Mouse (Mus musculus): ENCODE data around the gene D8Ertd738e. TPM values are rescaled to one million over a fixed set of nuclear protein-coding genes. Genes with fewer than 3 reads are reported as not detected.

D8Ertd738e gene
- polyA plus RNA-seq, 1 experiment = 149 TPM

DNA sequence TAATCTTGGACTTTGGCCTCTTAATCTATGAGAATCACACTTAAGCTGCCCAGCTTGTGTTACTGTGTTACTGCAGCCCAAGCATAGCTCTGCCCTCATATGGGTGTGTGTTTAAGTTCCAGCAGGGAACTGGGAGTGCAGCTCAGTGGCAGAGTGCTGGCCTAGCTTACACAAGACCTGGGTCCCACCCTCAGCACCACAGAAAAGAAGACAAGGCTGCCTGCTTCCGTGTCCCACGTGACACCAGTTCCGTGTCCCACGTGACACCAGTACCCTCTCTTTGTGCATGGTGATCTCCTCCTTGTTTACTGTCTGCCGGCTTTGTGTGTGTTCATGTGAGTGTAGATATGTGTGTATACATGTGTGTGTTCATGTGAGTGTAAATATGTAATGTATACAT is 31.4 kb downstream of the D8Ertd738e start:
- TF ChIP-seq POLR2A (IDR thresholded peaks at IDR 0.05; ENCODE audit: borderline replicate concordance, extremely low read depth, low read depth, low read length) (no peak), CTCF (IDR thresholded peaks at IDR 0.05; ENCODE audit: insufficient read depth, low read length) (no peak)
- no peak for DNase-seq
- H3K4me1 ChIP-seq (ENCODE audit: control insufficient read depth, insufficient read depth, low read length) = no peaks in the 10 kb centered on the region
- H3K4me3 ChIP-seq (replicated peaks; ENCODE audit: extremely low read depth, low read depth, low read length) = no peak overlapping the region
- 90% methylated on average over 5 of the region's 5 CpGs for WGBS

DNA sequence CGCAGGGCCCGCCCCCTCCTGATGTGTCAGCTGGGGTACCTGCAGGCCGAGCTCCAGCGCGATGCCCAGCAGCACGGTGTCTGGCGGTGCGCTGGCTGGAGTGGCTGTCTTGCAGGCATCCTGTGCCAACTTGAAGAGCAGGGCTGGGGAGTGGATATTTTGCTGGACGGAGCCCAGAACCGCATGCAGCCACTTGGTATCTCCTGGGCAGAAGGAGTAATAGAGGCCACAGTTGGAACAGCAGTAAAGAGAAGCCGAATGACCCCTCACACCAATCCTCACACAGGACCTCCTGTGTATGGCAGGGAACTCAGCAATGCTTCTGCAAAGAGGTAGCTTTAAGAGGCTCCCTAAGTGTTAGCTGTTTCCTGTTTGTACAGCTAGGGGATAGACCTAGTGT is 32.3 kb downstream of the D8Ertd738e start:
- Histone ChIP-seq H3K4me3 (replicated peaks; ENCODE audit: extremely low read depth, low read depth, low read length) (no peak overlapping the region), H3K4me1 (ENCODE audit: control insufficient read depth, insufficient read depth, low read length) (no peaks in the 10 kb centered on the region)
- 90% methylated on average over 11 of the region's 11 CpGs for whole genome bisulfite sequencing
- no peak for DNase-seq
- TF ChIP-seq POLR2A (IDR thresholded peaks at IDR 0.05; ENCODE audit: borderline replicate concordance, extremely low read depth, low read depth, low read length) (no peak), CTCF (IDR thresholded peaks at IDR 0.05; ENCODE audit: insufficient read depth, low read length) (no peak)

DNA sequence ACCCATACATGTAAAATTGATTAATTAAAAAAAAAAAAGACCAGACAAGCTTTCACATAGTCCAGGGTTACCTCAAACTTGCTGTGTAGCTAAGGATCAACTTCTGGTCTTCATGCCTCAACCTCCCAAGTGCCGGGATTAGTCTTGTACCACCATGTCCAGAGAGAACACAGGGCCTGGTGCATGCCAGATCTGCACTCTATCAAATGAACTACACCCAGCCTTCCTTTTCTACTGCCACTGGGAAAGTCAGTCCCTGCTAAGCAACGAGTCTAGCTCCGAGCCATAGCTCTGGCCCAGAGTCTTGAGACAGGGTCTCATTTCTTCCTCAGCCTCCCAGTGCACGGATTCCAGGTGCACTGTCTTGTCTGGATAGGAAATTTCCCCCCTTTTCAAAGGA is 36.2 kb downstream of the D8Ertd738e start:
- WGBS = 89% methylated on average over 4 of the region's 4 CpGs
- Histone ChIP-seq H3K4me1 (ENCODE audit: control insufficient read depth, insufficient read depth, low read length) (peaks cover 3% of the 10 kb centered on the region; the same call in 1 of the 2 replicates), H3K4me3 (replicated peaks; ENCODE audit: extremely low read depth, low read depth, low read length) (no peak overlapping the region)
- no peak for DNase-seq
- TF ChIP-seq POLR2A (IDR thresholded peaks at IDR 0.05; ENCODE audit: borderline replicate concordance, extremely low read depth, low read depth, low read length) (no peak), CTCF (IDR thresholded peaks at IDR 0.05; ENCODE audit: insufficient read depth, low read length) (no peak)

DNA sequence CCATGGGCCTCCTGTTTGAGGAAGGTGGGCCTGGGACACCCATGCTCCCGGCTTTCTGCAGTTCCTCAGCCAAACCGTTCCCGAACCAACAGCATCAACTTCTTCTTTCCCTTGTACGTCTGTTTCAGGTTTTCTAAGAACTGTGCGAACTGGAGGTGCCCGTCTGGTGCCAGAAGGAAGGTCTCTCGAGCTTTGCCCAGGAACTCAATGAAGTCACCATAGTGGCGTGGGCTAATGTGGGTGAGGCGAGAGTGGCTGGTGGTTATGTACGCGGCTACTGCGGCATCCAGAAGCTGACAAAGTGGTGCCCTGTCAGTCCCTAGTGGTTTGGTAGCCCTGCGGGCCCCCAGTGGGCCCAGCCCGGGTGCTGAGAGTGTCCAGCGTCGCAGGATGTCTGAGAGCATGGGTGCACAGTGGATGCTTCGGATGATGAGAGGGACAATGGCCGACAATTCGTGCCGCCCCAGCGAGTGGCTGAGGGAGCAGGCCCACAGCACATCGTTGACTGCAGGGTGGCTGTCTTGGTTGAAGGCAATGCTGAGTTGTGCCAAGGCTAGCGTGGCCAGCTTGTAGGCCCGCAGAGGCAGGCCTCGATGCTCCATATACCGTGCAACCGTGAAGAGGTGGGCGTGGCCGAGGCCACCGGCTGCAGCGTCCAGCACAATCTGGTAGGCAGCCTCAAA is 37.5 kb downstream of the D8Ertd738e start:
- Histone ChIP-seq H3K4me3 (replicated peaks; ENCODE audit: extremely low read depth, low read depth, low read length) (no peak overlapping the region), H3K4me1 (ENCODE audit: control insufficient read depth, insufficient read depth, low read length) (peaks cover 14% of the 10 kb centered on the region)
- TF ChIP-seq POLR2A (IDR thresholded peaks at IDR 0.05; ENCODE audit: borderline replicate concordance, extremely low read depth, low read depth, low read length) = no peak
- TF ChIP-seq CTCF (IDR thresholded peaks at IDR 0.05; ENCODE audit: insufficient read depth, low read length) = no peak
- no peak for DNase-seq
- WGBS = 84% methylated on average over 31 of the region's 31 CpGs

DNA sequence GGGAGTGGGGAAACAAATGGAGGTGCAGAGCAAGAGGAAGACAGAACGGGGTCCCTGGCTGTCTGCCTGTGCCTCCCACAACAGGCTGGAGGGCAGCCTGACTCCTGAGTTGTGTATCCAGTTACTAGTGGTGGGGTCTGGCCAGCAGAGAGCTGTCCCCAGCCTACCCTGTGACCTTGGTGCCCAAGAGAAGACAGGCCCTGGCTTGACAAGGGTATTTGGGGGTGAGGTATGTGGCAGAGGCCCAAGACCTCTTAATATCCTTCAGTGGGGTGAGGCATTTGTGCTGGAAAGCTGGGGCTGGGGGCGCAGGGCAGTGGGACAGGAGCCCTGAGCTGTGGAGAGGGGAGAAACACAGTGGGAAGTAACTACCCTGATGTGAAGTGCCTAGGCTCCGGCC is 38.3 kb downstream of the D8Ertd738e start:
- DNase-seq = no peak
- no peak overlapping the region for H3K4me3 ChIP-seq (replicated peaks; ENCODE audit: extremely low read depth, low read depth, low read length)
- H3K4me1 ChIP-seq (ENCODE audit: control insufficient read depth, insufficient read depth, low read length) = peaks cover 14% of the 10 kb centered on the region
- 76% methylated on average over 3 of the region's 3 CpGs for WGBS
- TF ChIP-seq POLR2A (IDR thresholded peaks at IDR 0.05; ENCODE audit: borderline replicate concordance, extremely low read depth, low read depth, low read length) = no peak
- TF ChIP-seq CTCF (IDR thresholded peaks at IDR 0.05; ENCODE audit: insufficient read depth, low read length) = no peak

DNA sequence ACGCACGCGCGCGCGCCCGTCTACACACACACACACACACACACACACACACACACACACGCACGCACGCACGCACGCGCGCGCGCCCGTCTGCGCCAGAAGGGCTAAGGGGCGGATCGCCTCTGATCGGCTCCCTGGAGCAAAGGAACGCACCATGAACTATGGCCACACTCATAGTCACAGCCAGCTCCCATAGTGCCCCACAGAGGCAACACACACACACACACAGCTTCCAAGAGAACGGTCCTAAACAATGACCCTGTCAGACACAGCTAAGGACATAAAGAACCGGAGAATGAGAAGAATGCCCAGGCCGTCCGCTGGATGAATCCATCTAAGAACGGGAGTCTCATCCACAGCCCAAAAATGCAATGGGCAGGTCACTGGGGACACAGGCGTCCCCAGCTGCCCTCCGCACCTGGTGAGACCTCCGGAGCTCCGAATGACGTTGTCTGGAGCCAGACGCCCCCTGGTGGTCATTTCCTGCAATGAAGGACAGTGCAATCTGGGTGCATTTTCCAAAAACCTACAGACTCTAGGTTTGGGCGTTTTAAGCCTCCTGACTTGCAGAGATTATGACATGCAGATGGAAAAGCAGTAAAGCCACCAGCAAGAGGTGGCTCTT is 39.2 kb downstream of the D8Ertd738e start:
- WGBS = 54% methylated on average over 34 of the region's 34 CpGs
- Histone ChIP-seq H3K4me1 (ENCODE audit: control insufficient read depth, insufficient read depth, low read length) (peaks cover 14% of the 10 kb centered on the region), H3K4me3 (replicated peaks; ENCODE audit: extremely low read depth, low read depth, low read length) (no peak overlapping the region)
- TF ChIP-seq CTCF (IDR thresholded peaks at IDR 0.05; ENCODE audit: insufficient read depth, low read length) = peak; percentile 73
- TF ChIP-seq POLR2A (IDR thresholded peaks at IDR 0.05; ENCODE audit: borderline replicate concordance, extremely low read depth, low read depth, low read length) = peak; percentile 30; the same call in 1 of the 2 replicates
- peak; percentile 79 for DNase-seq

DNA sequence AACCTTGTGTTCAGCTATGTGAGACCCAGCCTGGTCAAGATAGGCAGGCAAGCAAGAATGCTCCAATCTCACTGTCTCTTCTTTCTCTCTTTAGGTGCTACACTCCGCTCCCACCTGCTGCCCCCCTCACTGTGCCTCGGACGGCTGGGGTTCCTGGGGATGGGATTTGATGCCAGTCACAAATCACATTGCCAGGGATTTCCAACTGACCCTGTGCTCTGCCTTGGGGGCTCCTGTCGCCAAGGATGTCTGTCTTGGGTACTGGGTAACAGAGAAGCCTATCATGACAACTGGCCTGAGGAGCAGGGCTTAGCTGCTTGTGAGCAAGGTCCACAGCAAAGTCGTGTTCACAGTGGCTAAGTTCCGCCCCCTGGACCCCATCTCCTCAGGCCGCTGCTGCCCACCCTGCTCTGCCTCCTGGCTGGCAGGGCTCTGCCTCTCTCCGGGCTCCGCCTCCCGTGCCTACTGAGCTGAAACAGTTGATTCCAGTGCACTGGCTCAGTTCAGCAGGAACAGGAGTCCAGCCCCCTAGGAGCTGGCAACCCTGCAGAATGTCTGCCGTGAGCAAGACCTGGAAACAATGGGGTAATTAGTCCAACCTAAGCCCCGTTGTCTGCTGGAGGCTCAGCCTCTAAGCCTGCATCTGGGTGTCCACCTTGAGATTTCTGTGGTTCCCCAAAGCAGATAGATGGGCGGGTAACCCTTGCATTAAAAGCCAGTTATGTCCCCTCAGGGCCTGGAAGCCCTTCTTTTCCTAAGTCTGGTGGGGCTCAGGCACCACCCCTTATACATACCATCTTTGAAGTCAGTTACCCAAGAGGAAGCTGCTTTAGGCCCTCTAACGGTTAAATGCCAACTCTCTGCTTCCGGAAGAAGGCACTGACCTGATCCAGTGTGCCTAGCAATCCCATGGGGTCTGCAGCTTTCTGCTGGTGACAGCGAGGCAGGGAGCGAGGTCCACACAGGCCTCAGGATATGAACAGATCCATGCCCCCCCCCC is 40.8 kb downstream of the D8Ertd738e start:
- 54% methylated on average over 17 of the region's 17 CpGs for WGBS
- no peak for DNase-seq
- Histone ChIP-seq H3K4me3 (replicated peaks; ENCODE audit: extremely low read depth, low read depth, low read length) (no peak overlapping the region), H3K4me1 (ENCODE audit: control insufficient read depth, insufficient read depth, low read length) (peaks cover 16% of the 10 kb centered on the region)
- 0 out of 2 replicates have a peak, but pooled peaks have one; percentile 5 for TF ChIP-seq POLR2A (IDR thresholded peaks at IDR 0.05; ENCODE audit: borderline replicate concordance, extremely low read depth, low read depth, low read length)
- no peak for TF ChIP-seq CTCF (IDR thresholded peaks at IDR 0.05; ENCODE audit: insufficient read depth, low read length)

DNA sequence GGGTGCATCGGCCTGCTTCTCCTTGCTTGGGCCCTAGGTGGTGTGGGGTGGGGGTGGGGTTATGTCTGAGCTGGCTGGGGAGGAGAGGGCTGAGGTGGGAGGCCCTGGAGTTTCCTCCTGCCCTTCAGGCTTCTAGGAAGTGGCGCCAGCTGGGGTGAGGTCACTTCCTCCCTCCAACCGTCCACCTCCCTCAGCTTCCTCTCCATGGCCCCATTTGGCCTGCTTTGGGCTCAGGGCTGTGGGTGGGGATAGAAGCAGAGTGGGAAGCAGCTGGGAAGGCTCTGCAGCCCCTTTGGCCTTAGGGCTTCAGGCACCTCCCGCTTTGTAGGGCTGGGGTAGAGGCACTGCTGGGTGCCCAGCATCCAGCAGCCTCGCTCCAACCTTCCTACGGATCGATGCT is 41.7 kb downstream of the D8Ertd738e start:
- Histone ChIP-seq H3K4me1 (ENCODE audit: control insufficient read depth, insufficient read depth, low read length) (peaks cover 19% of the 10 kb centered on the region), H3K4me3 (replicated peaks; ENCODE audit: extremely low read depth, low read depth, low read length) (no peak overlapping the region)
- TF ChIP-seq CTCF (IDR thresholded peaks at IDR 0.05; ENCODE audit: insufficient read depth, low read length) (no peak), POLR2A (IDR thresholded peaks at IDR 0.05; ENCODE audit: borderline replicate concordance, extremely low read depth, low read depth, low read length) (no peak)
- 23% methylated on average over 7 of the region's 7 CpGs for WGBS
- DNase-seq = no peak

DNA sequence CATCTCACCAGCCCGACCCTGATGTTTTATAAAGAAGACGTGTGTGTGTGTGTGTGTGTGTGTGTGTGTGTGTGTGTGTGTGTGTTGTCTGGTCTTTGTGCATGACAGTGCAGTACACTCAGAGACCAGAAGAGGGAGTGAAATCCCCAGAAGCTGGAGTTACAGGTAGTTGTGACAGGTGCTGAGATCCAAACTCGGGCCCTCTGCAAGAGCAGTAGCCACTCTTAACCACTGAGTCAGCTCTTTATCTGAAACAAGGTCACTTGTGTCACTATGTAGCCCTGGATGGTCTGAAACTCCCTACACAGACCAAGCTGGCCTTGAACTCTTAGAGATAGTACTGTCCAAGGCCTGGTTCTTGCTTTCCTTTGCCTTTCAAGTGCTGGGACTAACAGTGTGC is 42.9 kb downstream of the D8Ertd738e start:
- H3K4me3 ChIP-seq (replicated peaks; ENCODE audit: extremely low read depth, low read depth, low read length) = no peak overlapping the region
- WGBS = 89% methylated on average over 3 of the region's 3 CpGs
- peaks cover 19% of the 10 kb centered on the region for H3K4me1 ChIP-seq (ENCODE audit: control insufficient read depth, insufficient read depth, low read length)
- TF ChIP-seq CTCF (IDR thresholded peaks at IDR 0.05; ENCODE audit: insufficient read depth, low read length) = no peak
- no peak for DNase-seq
